Mouse (Mus musculus): Measurements from ENCODE around the gene Dync1li2. TPM values are rescaled to one million over a fixed set of nuclear protein-coding genes. Genes with fewer than 3 reads are reported as not detected.
A peak's percentile ranks its signal among the peaks of the same experiment; 100 is the strongest.

The Dync1li2 gene
- polyA plus RNA-seq, 1 experiment: 106 TPM

- Histone ChIP-seq H3K4me1 (ENCODE audit: control insufficient read depth, insufficient read depth, low read length) (peaks cover 7% of the 10 kb centered on the region; the same call in 1 of the 2 replicates), H3K27ac (ENCODE audit: insufficient read depth, low read length) (no peak overlapping the region), H3K4me3 (ENCODE audit: insufficient read depth, low read length) (no peak overlapping the region)
- TF ChIP-seq CTCF (IDR thresholded peaks at IDR 0.05; ENCODE audit: borderline replicate concordance, insufficient read depth, low read length) (no peak), POLR2A (IDR thresholded peaks at IDR 0.05; ENCODE audit: low read depth, low read length) (no peak)
These were observed 3.4 kb downstream of the Dync1li2 start for GRCm38 (mm10) chr8:104439461-104439860.

- Histone ChIP-seq H3K4me1 (ENCODE audit: control insufficient read depth, insufficient read depth, low read length) (peaks cover 7% of the 10 kb centered on the region; the same call in 1 of the 2 replicates), H3K4me3 (ENCODE audit: insufficient read depth, low read length) (no peak overlapping the region), H3K27ac (ENCODE audit: insufficient read depth, low read length) (no peak overlapping the region)
- TF ChIP-seq CTCF (IDR thresholded peaks at IDR 0.05; ENCODE audit: borderline replicate concordance, insufficient read depth, low read length) (no peak), POLR2A (IDR thresholded peaks at IDR 0.05; ENCODE audit: low read depth, low read length) (no peak)
These were observed 5.2 kb downstream of the Dync1li2 start for GRCm38 (mm10) chr8:104437494-104438135.

- Histone ChIP-seq H3K27ac (ENCODE audit: insufficient read depth, low read length) (peak overlapping the region; percentile 72), H3K4me3 (ENCODE audit: insufficient read depth, low read length) (no peak overlapping the region), H3K4me1 (ENCODE audit: control insufficient read depth, insufficient read depth, low read length) (peaks cover 7% of the 10 kb centered on the region; the same call in 1 of the 2 replicates)
- TF ChIP-seq CTCF (IDR thresholded peaks at IDR 0.05; ENCODE audit: borderline replicate concordance, insufficient read depth, low read length) (no peak), POLR2A (IDR thresholded peaks at IDR 0.05; ENCODE audit: low read depth, low read length) (no peak)
These were observed 6.3 kb downstream of the Dync1li2 start for GRCm38 (mm10) chr8:104436591-104436990.

GRCm38 (mm10) chr8:104436038-104436437, 6.8 kb downstream of the Dync1li2 start:
- no peak overlapping the region for H3K4me3 ChIP-seq (ENCODE audit: insufficient read depth, low read length)
- peaks cover 4% of the 10 kb centered on the region; the same call in 1 of the 2 replicates for H3K4me1 ChIP-seq (ENCODE audit: control insufficient read depth, insufficient read depth, low read length)
- TF ChIP-seq POLR2A (IDR thresholded peaks at IDR 0.05; ENCODE audit: low read depth, low read length) (no peak), CTCF (IDR thresholded peaks at IDR 0.05; ENCODE audit: borderline replicate concordance, insufficient read depth, low read length) (no peak)
- H3K27ac ChIP-seq (ENCODE audit: insufficient read depth, low read length): peak overlapping the region; percentile 72

GRCm38 (mm10) chr8:104434826-104435354, 8.0 kb downstream of the Dync1li2 start:
- H3K27ac ChIP-seq (ENCODE audit: insufficient read depth, low read length): no peak overlapping the region
- H3K4me1 ChIP-seq (ENCODE audit: control insufficient read depth, insufficient read depth, low read length): peaks cover 3% of the 10 kb centered on the region; the same call in 1 of the 2 replicates
- no peak overlapping the region for H3K4me3 ChIP-seq (ENCODE audit: insufficient read depth, low read length)
- TF ChIP-seq POLR2A (IDR thresholded peaks at IDR 0.05; ENCODE audit: low read depth, low read length): no peak
- 0 out of 2 replicates have a peak, but pooled peaks have one; percentile 11 for TF ChIP-seq CTCF (IDR thresholded peaks at IDR 0.05; ENCODE audit: borderline replicate concordance, insufficient read depth, low read length)

GRCm38 (mm10) chr8:104434275-104434674, 8.6 kb downstream of the Dync1li2 start:
- H3K4me1 ChIP-seq (ENCODE audit: control insufficient read depth, insufficient read depth, low read length): peaks cover 3% of the 10 kb centered on the region; the same call in 1 of the 2 replicates
- no peak overlapping the region for H3K4me3 ChIP-seq (ENCODE audit: insufficient read depth, low read length)
- TF ChIP-seq POLR2A (IDR thresholded peaks at IDR 0.05; ENCODE audit: low read depth, low read length) (no peak), CTCF (IDR thresholded peaks at IDR 0.05; ENCODE audit: borderline replicate concordance, insufficient read depth, low read length) (no peak)
- no peak overlapping the region for H3K27ac ChIP-seq (ENCODE audit: insufficient read depth, low read length)

GRCm38 (mm10) chr8:104433191-104433842, 9.5 kb downstream of the Dync1li2 start:
- TF ChIP-seq CTCF (IDR thresholded peaks at IDR 0.05; ENCODE audit: borderline replicate concordance, insufficient read depth, low read length): no peak
- H3K4me1 ChIP-seq (ENCODE audit: control insufficient read depth, insufficient read depth, low read length): peaks cover 3% of the 10 kb centered on the region; the same call in 1 of the 2 replicates
- no peak overlapping the region for H3K27ac ChIP-seq (ENCODE audit: insufficient read depth, low read length)
- H3K4me3 ChIP-seq (ENCODE audit: insufficient read depth, low read length): no peak overlapping the region

GRCm38 (mm10) chr8:104432656-104433055, 10.2 kb downstream of the Dync1li2 start:
- H3K27ac ChIP-seq (ENCODE audit: insufficient read depth, low read length): no peak overlapping the region
- no peak for TF ChIP-seq CTCF (IDR thresholded peaks at IDR 0.05; ENCODE audit: borderline replicate concordance, insufficient read depth, low read length)
- no peak for TF ChIP-seq POLR2A (IDR thresholded peaks at IDR 0.05; ENCODE audit: low read depth, low read length)
- H3K4me3 ChIP-seq (ENCODE audit: insufficient read depth, low read length): no peak overlapping the region
- peaks cover 3% of the 10 kb centered on the region; the same call in 1 of the 2 replicates for H3K4me1 ChIP-seq (ENCODE audit: control insufficient read depth, insufficient read depth, low read length)

GRCm38 (mm10) chr8:104430230-104430629, 12.6 kb downstream of the Dync1li2 start:
- TF ChIP-seq POLR2A (IDR thresholded peaks at IDR 0.05; ENCODE audit: low read depth, low read length) (no peak), CTCF (IDR thresholded peaks at IDR 0.05; ENCODE audit: borderline replicate concordance, insufficient read depth, low read length) (no peak)
- Histone ChIP-seq H3K4me3 (ENCODE audit: insufficient read depth, low read length) (no peak overlapping the region), H3K4me1 (ENCODE audit: control insufficient read depth, insufficient read depth, low read length) (no peaks in the 10 kb centered on the region), H3K27ac (ENCODE audit: insufficient read depth, low read length) (no peak overlapping the region)

GRCm38 (mm10) chr8:104427703-104428102, 15.1 kb downstream of the Dync1li2 start:
- no peak overlapping the region for H3K4me3 ChIP-seq (ENCODE audit: insufficient read depth, low read length)
- H3K4me1 ChIP-seq (ENCODE audit: control insufficient read depth, insufficient read depth, low read length): no peaks in the 10 kb centered on the region

More at GRCm38 (mm10) chr8:104427703-104428102, 15.1 kb downstream of the Dync1li2 start:
- no peak for TF ChIP-seq POLR2A (IDR thresholded peaks at IDR 0.05; ENCODE audit: low read depth, low read length)
- no peak for TF ChIP-seq CTCF (IDR thresholded peaks at IDR 0.05; ENCODE audit: borderline replicate concordance, insufficient read depth, low read length)
- H3K27ac ChIP-seq (ENCODE audit: insufficient read depth, low read length): no peak overlapping the region

Measured in embryonic fibroblast, embryonic 13.5 days (primary cell).